Mouse (Mus musculus) neutrophil, adult 65 days (primary cell): ENCODE results near the gene Ptk7. TPM values are rescaled to one million over a fixed set of nuclear protein-coding genes. Genes with fewer than 3 reads are reported as not detected.

ENCODE experiments used
- total RNA-seq: library from RNA; stranded (reverse); gene quantifications from 2 replicates; pipeline ENCODE4 v1.2.4, GENCODE M21; 2023

Ptk7 gene
- total RNA-seq, result 0.11 and 0.38 TPM in 2 replicates

GRCm38 (mm10) chr17:46628791-46629684 is at the start of gene Ptk7:
Gene Ptk7, minus strand, starts transcription at chr17:46629504.

GRCm38 (mm10) chr17:46678416-46678815 is 49.1 kb upstream of the Ptk7 start, which contains the start of gene Mea1:
Gene Mea1, plus strand, starts transcription at chr17:46678793.

GRCm38 (mm10) chr17:46673850-46674529 is 44.7 kb upstream of the Ptk7 start, which contains the start of gene Rrp36:
Gene Rrp36, minus strand, starts transcription at chr17:46674352.

GRCm38 (mm10) chr17:46650232-46651031 is 21.1 kb upstream of the Ptk7 start, which contains the start of gene Cul7:
Gene Cul7, plus strand, starts transcription at chr17:46650337.

GRCm38 (mm10) chr17:46645561-46646321 is 16.4 kb upstream of the Ptk7 start, which contains the start of the genes Klc4 and Mrpl2:
Gene Klc4, minus strand, starts transcription at chr17:46646022.
Gene Mrpl2, plus strand, starts transcription at chr17:46646229.

GRCm38 (mm10) chr17:46555673-46556583 is 73.4 kb downstream of the Ptk7 start, which contains the start of gene Srf:
Gene Srf, minus strand, starts transcription at chr17:46556175.

GRCm38 (mm10) chr17:46545813-46546564 is 83.3 kb downstream of the Ptk7 start, which contains the start of gene Cul9:
Gene Cul9, minus strand, starts transcription at chr17:46546388.

Other genes with a start within 250 kb of the Ptk7 start
- 1.8 and 7.0 TPM in 2 replicates for gene Zfp318, start 245.8 kb downstream of the Ptk7 start, total RNA-seq
- not detected in 2 replicates for gene Crip3, start 200.6 kb downstream of the Ptk7 start, total RNA-seq
- gene Slc22a7, start 191.0 kb downstream of the Ptk7 start, total RNA-seq, result not detected in 2 replicates
- not detected in 2 replicates for gene Ttbk1, start 141.8 kb downstream of the Ptk7 start, total RNA-seq
- gene Dnph1, start 132.8 kb downstream of the Ptk7 start, total RNA-seq, result 2.2 and 2.4 TPM in 2 replicates
- 3.0 and 4.5 TPM in 2 replicates for gene Cul9, start 83.1 kb downstream of the Ptk7 start, total RNA-seq
- gene Srf, start 73.3 kb downstream of the Ptk7 start, total RNA-seq, result 41.9 and 58.0 TPM in 2 replicates
- gene Klc4, start 16.5 kb upstream of the Ptk7 start, total RNA-seq, result 28.2 and 32.4 TPM in 2 replicates
- gene Mrpl2, start 16.7 kb upstream of the Ptk7 start, total RNA-seq, result 15.6 and 21.9 TPM in 2 replicates
- gene Cul7, start 20.8 kb upstream of the Ptk7 start, total RNA-seq, result 1.2 and 3.0 TPM in 2 replicates
- gene Rrp36, start 44.8 kb upstream of the Ptk7 start, total RNA-seq, result 8.5 and 14.2 TPM in 2 replicates
- 34.1 and 39.8 TPM in 2 replicates for gene Mea1, start 49.3 kb upstream of the Ptk7 start, total RNA-seq
- gene Klhdc3, start 51.4 kb upstream of the Ptk7 start, total RNA-seq, result 37.8 and 49.3 TPM in 2 replicates
- gene Ppp2r5d, start 75.6 kb upstream of the Ptk7 start, total RNA-seq, result 26.0 and 27.5 TPM in 2 replicates
- 18.7 and 24.4 TPM in 2 replicates for gene Pex6, start 82.0 kb upstream of the Ptk7 start, total RNA-seq
- gene Gnmt, start 99.7 kb upstream of the Ptk7 start, total RNA-seq, result 3.2 and 3.7 TPM in 2 replicates
- 77.2 and 118 TPM in 2 replicates for gene Cnpy3, start 122.7 kb upstream of the Ptk7 start, total RNA-seq
- gene Ptcra, start 134.2 kb upstream of the Ptk7 start, total RNA-seq, result not detected in 2 replicates
- gene 2310039H08Rik, start 143.1 kb upstream of the Ptk7 start, total RNA-seq, result 8.1 and 10.7 TPM in 2 replicates
- 36.0 and 45.6 TPM in 2 replicates for gene Rpl7l1, start 153.2 kb upstream of the Ptk7 start, total RNA-seq
- gene Bicral, start 229.0 kb upstream of the Ptk7 start, total RNA-seq, result 26.0 and 32.4 TPM in 2 replicates